8 mouse cellular contexts compared by ENCODE assay signal in the genomic region with DNA sequence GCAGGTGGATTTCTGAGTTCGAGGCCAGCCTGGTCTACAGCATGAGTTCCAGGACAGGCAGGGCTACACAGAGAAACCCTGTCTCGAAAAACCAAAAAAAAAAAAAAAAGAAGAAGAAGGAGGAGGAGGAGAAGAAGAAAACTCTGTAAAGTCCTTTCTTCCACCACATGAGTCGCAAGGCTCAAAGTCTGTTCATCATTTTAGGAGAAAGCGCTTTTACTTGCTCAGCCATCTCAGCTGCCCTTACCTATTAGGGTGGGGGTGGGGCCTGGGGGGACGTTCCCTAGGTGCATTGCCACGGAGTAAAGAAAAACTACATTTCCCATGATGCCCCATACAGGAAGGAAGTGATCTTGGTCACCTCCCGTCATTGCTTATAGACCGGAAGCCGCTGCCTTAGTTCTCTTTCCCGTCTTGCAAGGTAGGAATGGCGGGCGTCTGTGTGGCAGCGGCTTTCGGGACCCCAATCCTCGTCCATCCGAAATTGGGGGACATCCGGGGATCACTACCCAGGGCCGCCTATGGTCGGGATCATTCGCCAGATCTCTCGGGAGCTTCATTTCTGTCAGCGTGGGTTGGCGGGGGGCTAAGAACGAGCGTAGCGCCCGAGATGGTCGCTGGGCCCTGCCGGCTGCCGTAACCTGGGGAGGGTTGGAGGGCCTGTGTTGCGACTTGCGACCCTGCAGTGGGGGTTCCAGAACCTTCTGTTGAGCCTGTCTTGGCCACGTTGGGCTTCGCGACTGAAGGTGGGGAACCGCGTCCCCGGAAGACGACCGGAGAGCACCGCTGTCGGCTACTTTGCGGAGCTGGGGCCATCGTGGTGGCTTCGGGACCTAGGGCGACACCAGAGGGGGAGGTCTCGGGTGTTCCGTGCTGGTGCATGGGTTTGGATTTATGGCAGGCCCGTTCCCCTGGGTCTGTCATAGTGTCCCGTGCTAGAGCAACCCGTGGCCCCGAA. TPM values are rescaled to one million over a fixed set of nuclear protein-coding genes. Genes with fewer than 3 reads are reported as not detected.
DNase-seq lines count a peak whose midpoint lies in the region; ATAC-seq and TF ChIP-seq lines count a peak whose summit lies in the region.

TSS of gene Rpl6 (plus strand) at position 350 of the 958 bp plus-strand sequence.

- H3K4me3 ChIP-seq in bone marrow macrophage, adult 2 months (ENCODE audit: insufficient read depth, low read length) = peak within 1 kb of the TSS; percentile 94
- peak within 1 kb of the TSS; percentile 84 for H3K4me3 ChIP-seq in embryonic fibroblast, embryonic 13.5 days (ENCODE audit: insufficient read depth, low read length)
- peak within 1 kb of the TSS; percentile 88 for H3K4me3 ChIP-seq in limb, embryonic 15.5 days
- peak within 1 kb of the TSS; percentile 65 for H3K4me3 ChIP-seq in midbrain, postnatal 0 days (ENCODE audit: low read depth, low read length)

- DNase-seq in B cell, adult 2 months = peak; percentile 82 to 85
- DNase-seq in heart, adult 9 months (ENCODE audit: low spot score in 2 of 2) = peak; percentile 85 to 88
- peak; percentile 89 for DNase-seq in kidney, adult 9 months
- DNase-seq in midbrain, postnatal 0 days (ENCODE audit: low spot score) = peak; percentile 94
- DNase-seq in spleen, postnatal 14 days (ENCODE audit: low spot score in 2 of 2) = peak; percentile 46 to 69

- peak; percentile 49; the same call in 1 of the 2 replicates for TF ChIP-seq POLR2A in bone marrow macrophage, adult 2 months (IDR thresholded peaks at IDR 0.05; ENCODE audit: borderline replicate concordance, low read depth, low read length)
- peak; percentile 96 for TF ChIP-seq POLR2A in embryonic fibroblast, embryonic 13.5 days (IDR thresholded peaks at IDR 0.05; ENCODE audit: low read depth, low read length)

- no peak for TF ChIP-seq CTCF in bone marrow macrophage, adult 2 months (IDR thresholded peaks at IDR 0.05; ENCODE audit: low read depth, low read length)
- TF ChIP-seq CTCF in embryonic fibroblast, embryonic 13.5 days (IDR thresholded peaks at IDR 0.05; ENCODE audit: borderline replicate concordance, insufficient read depth, low read length) = no peak
- no peak for TF ChIP-seq CTCF in midbrain, postnatal 0 days (IDR thresholded peaks at IDR 0.05)

- H3K27me3 ChIP-seq in limb, embryonic 15.5 days = no peaks in the 10 kb centered on the region
- H3K27me3 ChIP-seq in midbrain, postnatal 0 days (ENCODE audit: insufficient read depth, low read length) = no peaks in the 10 kb centered on the region

- ATAC-seq in limb, embryonic 15.5 days (ENCODE audit: insufficient number of reproducible peaks, low FRiP score, low TSS enrichment, low read depth) = peak; percentile 85
- peak; percentile 83 for ATAC-seq in midbrain, postnatal 0 days (ENCODE audit: low FRiP score)

- H3K9me3 ChIP-seq in limb, embryonic 15.5 days = no peaks in the 10 kb centered on the region
- no peaks in the 10 kb centered on the region for H3K9me3 ChIP-seq in midbrain, postnatal 0 days (ENCODE audit: low read length)

- 1% methylated on average over 52 of the region's 52 CpGs for WGBS in limb, embryonic 15.5 days
- WGBS in midbrain, postnatal 0 days = 1% methylated on average over 52 of the region's 52 CpGs

- peaks cover 10% of the 10 kb centered on the region for H3K4me1 ChIP-seq in bone marrow macrophage, adult 2 months (ENCODE audit: control insufficient read depth, insufficient read depth, low read length)
- H3K4me1 ChIP-seq in embryonic fibroblast, embryonic 13.5 days (ENCODE audit: control insufficient read depth, insufficient read depth, low read length) = peaks cover 17% of the 10 kb centered on the region
- H3K4me1 ChIP-seq in limb, embryonic 15.5 days = peaks cover 23% of the 10 kb centered on the region
- H3K4me1 ChIP-seq in midbrain, postnatal 0 days (ENCODE audit: insufficient read depth, low read length) = no peaks in the 10 kb centered on the region

- peak within 1 kb of the TSS; percentile 59 for H3K4me2 ChIP-seq in limb, embryonic 15.5 days
- H3K4me2 ChIP-seq in midbrain, postnatal 0 days (ENCODE audit: low read depth, low read length, poor library complexity, severe bottlenecking) = peak within 1 kb of the TSS; percentile 53

- H3K9ac ChIP-seq in limb, embryonic 15.5 days = peak within 1 kb of the TSS; percentile 99
- H3K9ac ChIP-seq in midbrain, postnatal 0 days (replicated peaks; ENCODE audit: low read length, poor library complexity, severe bottlenecking) = peak within 1 kb of the TSS; percentile 85

- H3K27ac ChIP-seq in bone marrow macrophage, adult 2 months (ENCODE audit: insufficient read depth, low read depth, low read length) = peak within 1 kb of the TSS; percentile 65
- H3K27ac ChIP-seq in embryonic fibroblast, embryonic 13.5 days (ENCODE audit: insufficient read depth, low read length) = peak within 1 kb of the TSS; percentile 38
- H3K27ac ChIP-seq in limb, embryonic 15.5 days = peak within 1 kb of the TSS; percentile 83
- peak within 1 kb of the TSS; percentile 86 for H3K27ac ChIP-seq in midbrain, postnatal 0 days (ENCODE audit: low read depth, low read length)

- peaks cover 39% of the 10 kb centered on the region for H3K36me3 ChIP-seq in limb, embryonic 15.5 days
- H3K36me3 ChIP-seq in midbrain, postnatal 0 days (ENCODE audit: insufficient read depth, low read length) = peaks cover 30% of the 10 kb centered on the region

RNA-seq across cellular contexts. Expression of gene Rpl6, which starts in this region (rescaled TPM):
- polyA plus RNA-seq in bone marrow macrophage, adult 2 months (2012; ENCODE audit: insufficient read depth, insufficient read length, missing spikeins) = 1,191 and 1,194 TPM in 2 replicates
- polyA plus RNA-seq in embryonic fibroblast, embryonic 13.5 days (2011; ENCODE audit: insufficient read length, low read depth, missing spikeins) = 1,069 and 1,098 TPM in 2 replicates
- 551 and 611 TPM in 2 replicates for polyA plus RNA-seq in limb, embryonic 15.5 days (2015; fragmentation: Nextera tagmentation; extraction: Ambion mirVana)
- 463 and 476 TPM in 2 replicates for total RNA-seq in midbrain, postnatal 0 days (2014; rRNA removed)
- 360 and 362 TPM in 2 replicates for polyA plus RNA-seq in midbrain, postnatal 0 days (2015; fragmentation: Nextera tagmentation; extraction: Ambion mirVana)

Comparison
In these comparisons a context has a peak if more than half of its experiments do, and no peak if none do; other contexts are left out.
1. Peak in every context shown above with its lines: DNase-seq, ATAC-seq, H3K4me3 ChIP-seq and H3K27ac ChIP-seq.